Comparison of ENCODE assay signal across 9 mouse cellular contexts in genomic region chr7:143978741-143979371, GRCm38 (mm10). TPM values are rescaled to one million over a fixed set of nuclear protein-coding genes. Genes with fewer than 3 reads are reported as not detected.
DNase-seq lines count a peak whose midpoint lies in the region; ATAC-seq and TF ChIP-seq lines count a peak whose summit lies in the region.
"Had no signal": no experiment of that assay in that cellular context is flagged by ENCODE, and none has a peak within 500 bp of the region (broad histone marks: within the 10 kb centered on the region; RNA-seq: fewer than 3 reads in every experiment).

No protein-coding gene starts in this region.

- H3K4me3 ChIP-seq in G1E (ENCODE audit: low read depth, low read length), result no peak overlapping the region
- H3K4me3 ChIP-seq in forebrain, embryonic 16.5 days (replicated peaks; ENCODE audit: low read length), result peak overlapping the region; percentile 55
- peak overlapping the region; percentile 59 for H3K4me3 ChIP-seq in hindbrain, embryonic 15.5 days
- peak overlapping the region; percentile 36 for H3K4me3 ChIP-seq in left cerebral cortex, adult 2 months

- peak; percentile 63 for DNase-seq in G1E (ENCODE audit: low spot score)
- DNase-seq in cerebellum, adult 18-20 months, result peak; percentile 15 to 28
- DNase-seq in left cerebral cortex, adult 2 months (ENCODE audit: extremely low spot score in 1 of 2, low spot score in 2 of 2), result peak; percentile 54 to 67
- DNase-seq in lung, postnatal 4 days, result peak; percentile 75 to 82
- peak; percentile 76 to 81 for DNase-seq in right cerebral cortex, postnatal 10 days (ENCODE audit: low spot score in 2 of 2)
- peak; percentile 66 for DNase-seq in urinary bladder, postnatal 25 days (ENCODE audit: low spot score)

- peak overlapping the region; percentile 98 for H3K4me2 ChIP-seq in forebrain, embryonic 16.5 days (ENCODE audit: low read length)
- H3K4me2 ChIP-seq in hindbrain, embryonic 15.5 days, result peak overlapping the region; percentile 99

- H3K4me1 ChIP-seq in G1E (ENCODE audit: insufficient read depth, low read depth, low read length), result no peaks in the 10 kb centered on the region; the same call in 1 of the 2 replicates
- peaks cover 11% of the 10 kb centered on the region for H3K4me1 ChIP-seq in forebrain, embryonic 16.5 days (replicated peaks; ENCODE audit: control insufficient read depth, insufficient read depth, low read length)
- H3K4me1 ChIP-seq in hindbrain, embryonic 15.5 days (replicated peaks), result peaks cover 21% of the 10 kb centered on the region

- no peak for ATAC-seq in G1E (ENCODE audit: extremely low read depth, insufficient number of reproducible peaks, low FRiP score, poor library complexity, severe bottlenecking)
- ATAC-seq in forebrain, embryonic 16.5 days, result peak; percentile 91
- ATAC-seq in hindbrain, embryonic 15.5 days (ENCODE audit: low FRiP score, low read depth), result peak; percentile 83

- intact Hi-C loops in left cerebral cortex, adult 2 months (cut with DNase I), result loop anchor here (5.0 kb wide), 1 partner anchor 58 kb away; no protein-coding TSS in a partner anchor

- H3K9ac ChIP-seq in forebrain, embryonic 16.5 days (replicated peaks; ENCODE audit: low read depth, low read length), result peak overlapping the region; percentile 56
- peak overlapping the region; percentile 52 for H3K9ac ChIP-seq in hindbrain, embryonic 15.5 days

- under 1% methylated on average over 50 of the region's 50 CpGs for WGBS in forebrain, embryonic 16.5 days
- WGBS in hindbrain, embryonic 15.5 days, result under 1% methylated on average over 49 of the region's 50 CpGs

- H3K9me3 ChIP-seq in G1E (replicated peaks), result no peaks in the 10 kb centered on the region
- no peaks in the 10 kb centered on the region for H3K9me3 ChIP-seq in forebrain, embryonic 16.5 days (ENCODE audit: control insufficient read depth, low read length)
- H3K9me3 ChIP-seq in hindbrain, embryonic 15.5 days, result no peaks in the 10 kb centered on the region

- no peaks in the 10 kb centered on the region for H3K36me3 ChIP-seq in G1E (replicated peaks)
- H3K36me3 ChIP-seq in forebrain, embryonic 16.5 days (ENCODE audit: control insufficient read depth, insufficient read depth), result no peaks in the 10 kb centered on the region
- H3K36me3 ChIP-seq in hindbrain, embryonic 15.5 days, result no peaks in the 10 kb centered on the region

- peak; percentile 46; the same call in 1 of the 2 replicates for TF ChIP-seq CTCF in G1E (IDR thresholded peaks at IDR 0.05; ENCODE audit: low read depth, low read length)
- TF ChIP-seq CTCF in left cerebral cortex, adult 2 months (IDR thresholded peaks at IDR 0.05), result peak; percentile 61

- H3K27me3 ChIP-seq in G1E (ENCODE audit: insufficient read depth, low read length), result peaks cover 51% of the 10 kb centered on the region
- H3K27me3 ChIP-seq in forebrain, embryonic 16.5 days (replicated peaks; ENCODE audit: control insufficient read depth, insufficient read depth, low read length), result peaks cover 50% of the 10 kb centered on the region
- peaks cover 65% of the 10 kb centered on the region for H3K27me3 ChIP-seq in hindbrain, embryonic 15.5 days

- H3K27ac ChIP-seq in forebrain, embryonic 16.5 days (ENCODE audit: low read length), result no peak overlapping the region
- no peak overlapping the region; the same call in 1 of the 2 replicates for H3K27ac ChIP-seq in hindbrain, embryonic 15.5 days (replicated peaks)
- no peak overlapping the region for H3K27ac ChIP-seq in left cerebral cortex, adult 2 months

RNA-seq across cellular contexts. Expression of gene Shank2, which starts 22.9 kb away (rescaled TPM):
- not detected in 2 replicates for total RNA-seq in G1E (2014; fragmentation: Nextera tagmentation)
- total RNA-seq in G1E (2017), result under 0.01 and 0.05 TPM in 2 replicates
- not detected in 2 replicates for polyA plus RNA-seq in G1E (2012)
- 7.1 and 9.7 TPM in 2 replicates for polyA plus RNA-seq in forebrain, embryonic 16.5 days (2015; fragmentation: Nextera tagmentation; extraction: Ambion mirVana)
- 8.8 and 10.2 TPM in 2 replicates for polyA plus RNA-seq in hindbrain, embryonic 15.5 days (2015; fragmentation: Nextera tagmentation; extraction: Ambion mirVana)
- total RNA-seq in left cerebral cortex, adult 2 months (2021), result 100 to 1,000 TPM; 163 to 170 TPM
- total RNA-seq: hematopoietic stem cell, adult 5-6 weeks had no signal

Comparison
In these comparisons a context has a peak if more than half of its experiments do, and no peak if none do; other contexts are left out.
1. DNase-seq: peak in every context shown above with its lines; median percentile 78 in lung, postnatal 4 days; 78 in right cerebral cortex, postnatal 10 days; 66 in urinary bladder, postnatal 25 days; 63 in G1E; 60 in left cerebral cortex, adult 2 months; 22 in cerebellum, adult 18-20 months.